Mouse (Mus musculus) layer of hippocampus, postnatal 36 days (tissue): ENCODE results near the gene Atp2c2. TPM values are rescaled to one million over a fixed set of nuclear protein-coding genes. Genes with fewer than 3 reads are reported as not detected.

Experiments
- DNase-seq, 2 experiments: peaks; one replicate each; pipeline ENCODE4 v3.0.0; 2022
- total RNA-seq, 2 experiments: library from RNA; stranded (reverse); gene quantifications; 2 replicates each; pipeline ENCODE4 v1.2.3; 2021

Atp2c2 gene
- total RNA-seq, 2 experiments from 2014 or later, result 1.5 to 1.6 TPM

GRCm38 (mm10) chr8:119707146-119707545 lies 7.3 kb downstream of the Atp2c2 start:
- no peak for DNase-seq

DNA sequence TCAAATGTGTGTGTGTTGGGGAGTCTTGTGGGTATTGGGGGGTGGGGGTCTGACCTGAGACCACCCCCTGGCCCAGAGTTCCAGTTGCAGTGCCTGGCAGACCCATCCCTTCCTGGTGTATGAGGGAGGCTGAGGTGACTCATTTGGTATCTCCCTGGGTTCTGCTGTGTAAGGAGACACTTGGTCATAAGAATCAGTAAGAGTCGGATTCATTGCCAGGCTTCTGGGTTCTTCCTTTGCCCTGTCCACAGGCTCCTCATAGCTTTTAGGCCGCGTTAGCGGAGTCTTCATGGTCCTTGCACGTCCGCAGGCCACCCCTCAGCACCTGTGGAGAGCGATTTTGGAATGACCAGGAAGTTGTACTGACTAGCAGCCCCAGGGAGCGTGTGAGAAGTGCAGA lies 8.7 kb downstream of the Atp2c2 start:
- DNase-seq, result no peak

GRCm38 (mm10) chr8:119708878-119709702 lies 9.3 kb downstream of the Atp2c2 start:
- DNase-seq, result no peak

- DNase-seq, result no peak
Measured at GRCm38 (mm10) chr8:119709703-119710093, 9.9 kb downstream of the Atp2c2 start.

- no peak for DNase-seq
Measured at GRCm38 (mm10) chr8:119712226-119712625, 12.4 kb downstream of the Atp2c2 start.

GRCm38 (mm10) chr8:119713421-119713820 lies 13.6 kb downstream of the Atp2c2 start:
- DNase-seq, result no peak

DNA sequence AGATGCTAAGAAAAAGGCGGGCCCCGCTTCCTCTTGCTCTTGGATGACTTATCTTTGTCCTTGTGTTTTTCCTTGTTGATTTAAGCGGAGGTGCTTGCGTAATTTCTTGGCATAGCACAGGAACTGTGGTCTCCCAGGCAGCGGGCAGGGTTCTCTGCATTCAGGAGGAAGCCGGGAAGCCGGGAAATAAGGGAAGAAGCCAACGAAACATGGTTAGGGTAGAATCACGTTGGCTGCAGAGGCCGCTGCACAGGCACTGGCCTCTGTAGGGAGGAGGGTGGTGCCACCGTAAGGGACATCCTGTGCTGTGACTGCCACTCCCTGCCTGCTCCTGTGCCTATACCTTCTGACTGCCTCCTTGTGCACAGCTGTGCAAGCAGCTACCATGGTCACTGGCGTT lies 15.4 kb downstream of the Atp2c2 start:
- DNase-seq, result no peak

- no peak for DNase-seq
Measured at GRCm38 (mm10) chr8:119716730-119717299, 17.0 kb downstream of the Atp2c2 start.

DNA sequence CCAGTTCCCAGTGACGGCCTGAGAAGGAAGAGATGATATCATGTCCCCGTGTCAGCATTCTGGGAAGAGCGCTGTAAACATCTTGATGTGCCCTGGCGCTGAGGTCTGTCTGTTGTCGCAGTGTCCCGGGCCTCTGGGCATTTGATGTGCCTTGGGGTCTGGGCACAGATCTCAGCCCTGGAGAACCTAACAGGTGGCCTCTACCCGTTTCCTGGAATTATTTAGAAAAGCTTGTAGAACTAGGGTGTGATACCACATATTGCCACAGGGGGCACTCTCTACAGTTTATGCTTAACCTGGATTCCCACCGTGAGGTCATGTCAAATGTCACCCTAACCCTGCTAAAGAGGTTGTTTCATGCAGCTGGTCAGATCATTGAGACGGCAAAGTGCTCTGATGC lies 18.0 kb downstream of the Atp2c2 start:
- no peak for DNase-seq

DNA sequence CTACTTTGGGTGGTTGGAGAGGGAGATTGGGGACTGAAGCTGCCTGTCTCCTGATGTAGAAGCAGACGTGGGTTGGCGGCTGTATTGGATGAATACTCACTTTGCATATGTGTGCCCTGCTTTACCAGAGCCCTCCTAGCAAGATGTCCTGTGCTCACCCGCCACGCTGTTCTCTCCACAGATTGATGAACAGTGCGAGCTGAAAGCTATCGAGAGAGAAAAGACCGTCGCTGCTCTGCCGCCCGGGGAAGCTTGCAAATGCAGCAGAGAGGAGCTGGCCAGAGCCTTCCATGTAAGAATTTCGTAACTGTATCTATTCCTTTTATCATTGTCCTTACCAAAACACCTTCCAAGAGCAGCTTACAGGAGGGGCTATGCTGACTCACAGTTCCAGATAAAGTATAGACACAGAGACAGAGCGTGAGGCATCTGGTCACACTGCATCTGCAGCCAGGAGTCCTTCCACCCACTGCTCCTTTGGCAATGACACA lies 19.2 kb downstream of the Atp2c2 start:
- DNase-seq, result peak; percentile 29 to 39

- DNase-seq, result no peak
Measured at GRCm38 (mm10) chr8:119722348-119722747, 22.5 kb downstream of the Atp2c2 start.

DNA sequence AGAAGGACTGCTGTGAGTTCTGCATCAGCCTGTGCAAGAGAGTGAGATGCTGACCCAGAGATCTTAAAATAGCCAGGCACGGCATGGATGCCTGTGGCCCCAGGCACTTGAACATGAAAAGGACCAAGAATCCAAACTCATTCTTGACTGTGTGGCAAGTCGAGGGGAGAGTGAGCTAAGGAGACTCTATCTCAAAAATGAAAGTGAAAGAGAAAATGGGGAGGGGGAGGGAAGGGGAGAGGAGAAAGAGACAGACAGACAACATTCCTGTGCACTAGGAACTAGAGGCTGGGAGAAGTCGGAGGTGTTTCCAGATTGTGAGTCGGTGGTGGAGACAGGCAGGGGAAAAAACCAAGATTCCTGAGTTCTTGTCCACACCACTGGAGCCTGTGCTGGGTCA lies 23.9 kb downstream of the Atp2c2 start:
- DNase-seq, result no peak

- no peak for DNase-seq
Measured at GRCm38 (mm10) chr8:119724596-119724995, 24.8 kb downstream of the Atp2c2 start.

DNA sequence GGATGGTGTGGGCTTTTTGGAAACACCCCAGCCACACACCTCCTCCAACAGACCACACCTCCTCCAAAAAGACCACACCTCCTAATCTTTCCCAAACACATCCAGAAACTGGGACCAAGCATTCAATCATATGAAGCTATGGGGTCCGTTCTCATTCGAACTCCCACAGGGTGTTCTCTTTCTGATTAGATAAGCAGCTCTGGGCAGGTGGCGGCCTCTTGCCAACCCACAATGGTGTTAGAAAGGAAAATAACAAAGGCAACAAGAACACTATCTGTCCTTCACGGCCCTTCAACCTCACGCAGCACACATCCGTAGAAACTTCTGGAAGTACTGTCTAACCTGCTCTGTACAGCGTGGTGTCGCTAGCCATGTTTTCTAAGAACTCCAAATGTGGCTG lies 27.3 kb downstream of the Atp2c2 start:
- no peak for DNase-seq

- no peak for DNase-seq
Measured at GRCm38 (mm10) chr8:119728351-119728895, 28.6 kb downstream of the Atp2c2 start.

DNA sequence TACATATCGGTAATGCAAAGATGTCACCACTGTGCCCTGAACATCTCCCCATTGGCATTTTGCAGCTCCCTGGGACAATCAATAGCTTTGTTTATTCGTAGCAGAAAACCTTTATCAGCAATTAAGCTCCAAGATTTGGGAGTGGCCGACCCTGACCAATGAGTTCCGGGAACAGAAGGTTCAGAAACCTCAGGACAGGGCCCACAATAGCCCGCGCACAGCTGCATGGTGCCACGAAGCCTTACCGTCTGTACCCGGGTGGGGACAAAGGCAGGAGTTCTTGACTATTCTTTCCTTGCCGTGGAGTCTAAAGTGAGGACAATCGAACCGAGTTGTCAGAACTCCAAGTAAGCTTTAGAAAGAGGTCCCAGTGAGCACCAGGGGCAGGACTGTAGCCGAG lies 32.3 kb downstream of the Atp2c2 start:
- no peak for DNase-seq

DNA sequence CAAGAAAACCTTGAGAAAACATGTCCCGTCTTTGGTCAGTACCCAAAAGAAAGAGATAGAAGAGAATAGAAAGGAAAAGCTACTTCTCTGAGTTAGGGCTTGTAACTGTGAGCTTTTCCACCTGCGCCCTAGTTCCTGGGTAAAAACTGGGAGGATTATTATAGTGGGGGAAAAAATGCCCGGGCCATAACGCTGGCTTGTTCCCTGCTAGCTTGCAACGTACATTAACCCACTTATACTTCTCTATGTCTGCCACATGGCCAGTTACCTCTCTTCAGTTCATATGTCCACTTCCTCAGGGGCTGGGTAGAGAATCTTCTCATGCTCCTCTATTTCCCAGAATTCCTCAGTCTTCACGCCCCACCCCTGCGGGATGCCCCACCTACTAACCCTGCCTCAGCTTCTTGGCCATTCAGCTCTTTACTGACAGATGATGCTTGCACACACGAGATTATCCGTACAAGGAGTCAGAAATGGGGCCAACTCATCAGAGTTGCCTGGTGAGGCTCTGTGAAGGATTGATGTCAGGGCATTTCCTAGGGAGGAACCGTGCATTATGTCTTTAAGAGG lies 36.6 kb downstream of the Atp2c2 start:
- DNase-seq, result no peak

- no peak for DNase-seq
Measured at GRCm38 (mm10) chr8:119737093-119737900, 37.5 kb downstream of the Atp2c2 start.

DNA sequence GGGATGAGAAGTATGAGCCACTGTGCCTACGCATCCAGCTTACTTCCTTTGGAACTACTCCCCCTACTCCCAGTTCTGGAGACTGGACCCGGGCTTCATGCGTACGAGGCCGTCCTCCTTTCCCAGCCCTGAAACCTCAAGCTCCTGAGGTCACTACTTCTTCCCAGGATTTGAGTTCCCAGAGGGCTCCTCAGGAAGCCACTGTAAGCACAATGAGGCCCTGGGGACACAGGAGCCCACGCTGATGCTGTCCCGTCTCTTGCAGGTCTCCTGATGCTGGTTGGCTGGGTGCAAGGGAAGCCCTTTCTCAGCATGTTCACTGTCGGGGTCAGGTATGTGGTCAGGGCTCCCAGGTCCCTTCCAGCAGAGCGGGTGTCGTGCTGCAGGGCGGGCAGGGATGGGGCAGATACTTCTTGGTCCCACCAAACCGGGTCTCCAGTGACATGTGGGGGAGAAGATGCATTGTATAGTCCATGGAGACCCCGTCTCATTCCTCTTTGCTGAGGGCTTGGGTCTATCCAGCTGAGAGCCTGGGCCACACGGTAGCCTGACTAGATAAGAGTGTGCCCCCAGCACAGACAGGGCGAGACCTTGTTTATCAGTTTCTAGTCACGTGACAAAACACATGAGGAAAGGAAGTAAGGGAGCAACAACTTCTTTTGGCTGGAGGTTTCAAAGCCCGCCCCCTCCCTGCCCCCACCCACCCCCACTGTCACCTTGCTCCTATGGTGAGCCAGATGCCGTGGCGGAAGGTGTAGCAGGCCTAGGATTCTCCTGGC lies 38.5 kb downstream of the Atp2c2 start:
- DNase-seq, result no peak

DNA sequence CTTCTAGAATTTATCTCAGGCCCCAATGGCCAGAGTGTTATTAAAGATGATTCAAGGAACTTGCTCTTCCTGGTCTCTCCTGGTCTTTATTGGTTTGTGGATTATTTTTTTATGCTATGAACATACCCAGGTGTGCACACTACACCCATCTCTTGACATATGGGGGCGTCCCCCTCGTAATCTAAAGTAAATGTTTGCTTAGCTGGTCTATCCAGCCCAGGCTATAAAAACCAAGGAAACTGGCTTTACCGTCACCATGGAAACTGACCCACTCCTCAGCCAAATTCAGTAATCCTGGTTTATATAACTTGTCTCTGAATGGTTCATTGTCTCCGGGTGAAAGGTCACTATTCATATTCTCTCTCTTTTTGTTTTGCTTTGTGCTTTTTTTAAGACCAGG lies 40.8 kb downstream of the Atp2c2 start:
- DNase-seq, result no peak

GRCm38 (mm10) chr8:119742409-119742808 lies 42.6 kb downstream of the Atp2c2 start:
- no peak for DNase-seq
